Mouse (Mus musculus) layer of hippocampus, adult 11-12 months (tissue): ENCODE measurements around the gene Dlgap4.
A peak's percentile ranks its signal among the peaks of the same experiment; 100 is the strongest.

ENCODE experiments used
- DNase-seq: peaks from one replicate; pipeline ENCODE4 v3.0.0; 2022; ENCODE audit warnings: low spot score

The Dlgap4 gene

DNA sequence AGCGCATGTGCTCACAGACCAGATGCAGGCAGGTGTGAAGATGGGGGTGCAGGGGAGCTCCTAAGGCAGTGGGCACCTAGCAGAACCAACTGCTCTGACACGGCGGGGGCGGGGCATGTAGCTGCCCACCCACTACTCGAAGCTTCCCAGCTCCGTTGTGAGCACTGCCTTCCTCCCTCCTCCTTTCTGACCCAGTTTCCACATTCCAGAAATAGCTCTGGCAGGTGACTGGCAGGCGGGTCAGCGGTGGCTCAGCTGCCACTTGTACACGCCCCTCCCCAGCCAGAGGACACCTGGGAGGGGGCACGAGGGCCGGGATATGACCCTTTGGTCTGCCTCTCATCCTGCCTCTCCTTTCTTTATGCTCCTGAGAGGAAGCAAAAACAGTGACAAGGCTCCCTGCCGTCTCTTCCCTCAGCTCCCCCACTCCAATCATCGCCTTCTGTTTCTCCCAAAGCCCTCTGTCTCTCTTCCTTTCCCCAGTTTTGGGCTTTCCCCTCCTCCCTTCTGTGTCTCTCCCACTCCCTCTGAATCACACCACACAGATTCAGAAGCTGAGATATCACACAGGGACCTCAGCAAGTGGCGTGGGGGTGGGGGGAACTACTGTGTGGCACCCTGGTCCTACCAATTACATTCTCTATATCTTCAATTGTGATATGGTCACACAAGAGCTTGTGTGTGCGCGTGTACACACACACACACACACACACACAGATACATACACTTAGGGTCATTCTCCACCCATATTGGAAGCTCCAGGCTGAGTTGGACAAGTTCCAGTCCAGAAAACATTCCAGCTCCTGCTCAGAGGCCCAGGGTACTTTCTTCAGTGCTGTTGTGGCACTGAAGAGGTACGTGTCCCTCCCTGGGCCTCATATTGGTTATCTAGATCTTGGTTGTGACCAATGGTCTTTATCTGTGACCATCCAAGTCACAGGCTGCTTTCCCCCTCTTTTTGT is 104.1 kb downstream of the Dlgap4 start:
- DNase-seq, result peak; percentile 64

GRCm38 (mm10) chr2:156718793-156719192 is 105.3 kb downstream of the Dlgap4 start:
- DNase-seq, result no peak

DNA sequence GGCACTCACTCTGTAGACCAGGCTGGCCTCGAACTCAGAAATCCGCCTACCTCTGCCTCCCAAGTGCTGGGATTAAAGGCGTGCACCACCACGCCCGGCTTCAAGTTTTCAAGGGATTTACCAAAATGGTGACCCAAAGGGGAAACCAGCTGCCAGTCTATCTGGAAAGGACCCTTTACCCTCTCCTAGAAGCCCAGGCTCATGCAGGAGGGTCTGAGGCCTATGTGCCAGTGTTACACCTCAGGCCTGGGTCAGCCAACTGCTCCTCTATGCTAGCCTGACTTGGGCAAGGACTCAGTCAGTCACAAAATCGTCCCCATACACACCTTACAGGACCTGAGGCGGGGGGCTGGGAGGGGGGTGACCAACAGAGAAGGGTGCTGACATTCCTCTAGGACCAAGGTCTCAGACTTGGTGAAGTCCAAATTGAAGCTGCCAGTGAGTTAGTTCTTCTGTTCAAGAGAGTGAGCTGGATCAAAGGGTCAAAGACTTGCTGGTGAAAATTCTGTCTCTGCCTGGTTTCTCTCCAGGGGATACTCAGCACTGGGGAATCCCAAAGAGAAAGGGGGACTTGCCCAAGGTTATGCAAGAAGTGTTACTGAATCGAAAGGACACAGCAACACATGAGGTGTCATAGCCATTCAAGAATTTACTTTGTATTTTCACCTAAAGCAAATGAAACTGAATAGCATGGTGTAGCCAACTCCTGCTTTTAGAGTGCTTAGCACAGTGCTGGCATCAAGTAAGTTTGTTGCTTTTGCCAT is 106.2 kb downstream of the Dlgap4 start:
- no peak for DNase-seq

DNA sequence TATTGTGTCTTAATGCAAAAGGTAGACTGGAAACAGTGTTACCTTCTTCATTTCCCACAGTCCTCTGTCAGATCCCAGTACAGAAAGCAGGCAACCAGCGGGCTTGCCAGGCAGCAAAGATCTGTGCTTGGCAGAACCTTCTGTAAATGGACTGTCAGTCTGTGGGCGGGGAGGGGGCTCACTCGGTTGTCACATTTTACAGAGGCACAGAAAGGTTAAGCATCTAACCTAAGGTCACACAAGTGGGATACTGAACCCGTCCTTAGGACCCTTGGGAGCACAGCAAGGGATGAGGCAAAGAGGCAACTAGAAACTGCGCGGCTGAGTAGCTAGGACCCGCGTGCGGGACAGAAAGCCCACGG is 106.8 kb downstream of the Dlgap4 start:
- no peak for DNase-seq

DNA sequence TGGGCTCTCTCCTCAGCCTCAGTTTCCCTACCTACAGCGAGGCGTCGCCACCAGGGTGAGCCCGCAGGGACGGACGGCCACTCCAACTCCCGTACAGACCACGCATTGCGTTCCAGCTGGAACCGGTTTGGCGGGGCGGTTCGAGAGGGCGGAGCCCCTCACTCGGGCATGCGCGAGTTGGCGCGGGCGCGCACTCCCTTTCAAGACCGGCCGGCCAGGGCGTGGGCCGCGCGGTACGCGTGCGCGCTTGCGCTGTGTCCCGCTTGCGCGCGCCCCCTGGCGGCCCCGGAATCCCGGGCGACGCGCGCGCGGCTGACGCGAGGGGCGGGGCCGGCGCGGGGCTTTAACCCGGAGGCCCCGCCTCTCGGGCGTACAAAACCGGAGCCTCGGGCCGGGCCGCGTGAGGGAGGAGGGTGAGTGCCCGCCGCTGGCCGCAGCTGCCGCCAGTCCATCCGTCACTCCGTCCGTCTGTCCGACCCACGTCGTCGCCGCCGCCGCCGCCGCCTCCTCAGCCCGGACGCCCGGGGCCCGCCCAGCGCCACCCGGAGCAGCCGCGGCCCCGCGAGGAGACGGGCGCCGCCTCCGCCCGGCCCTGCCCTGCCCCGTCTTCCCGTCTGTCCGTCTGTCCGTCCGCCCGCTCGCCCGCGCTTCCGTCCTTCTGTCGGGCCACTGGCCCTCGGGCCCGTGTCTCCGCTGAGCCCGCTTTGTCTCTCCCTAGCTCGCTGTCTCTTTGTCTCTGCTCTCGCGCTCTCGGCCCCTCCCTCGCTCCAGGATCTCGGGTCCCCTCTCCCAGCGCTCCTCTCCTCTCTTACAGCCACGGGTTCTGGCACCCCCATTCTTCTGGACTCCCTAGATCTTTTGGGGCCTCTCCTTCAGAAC is 107.4 kb downstream of the Dlgap4 start:
- peak; percentile 96 for DNase-seq

DNA sequence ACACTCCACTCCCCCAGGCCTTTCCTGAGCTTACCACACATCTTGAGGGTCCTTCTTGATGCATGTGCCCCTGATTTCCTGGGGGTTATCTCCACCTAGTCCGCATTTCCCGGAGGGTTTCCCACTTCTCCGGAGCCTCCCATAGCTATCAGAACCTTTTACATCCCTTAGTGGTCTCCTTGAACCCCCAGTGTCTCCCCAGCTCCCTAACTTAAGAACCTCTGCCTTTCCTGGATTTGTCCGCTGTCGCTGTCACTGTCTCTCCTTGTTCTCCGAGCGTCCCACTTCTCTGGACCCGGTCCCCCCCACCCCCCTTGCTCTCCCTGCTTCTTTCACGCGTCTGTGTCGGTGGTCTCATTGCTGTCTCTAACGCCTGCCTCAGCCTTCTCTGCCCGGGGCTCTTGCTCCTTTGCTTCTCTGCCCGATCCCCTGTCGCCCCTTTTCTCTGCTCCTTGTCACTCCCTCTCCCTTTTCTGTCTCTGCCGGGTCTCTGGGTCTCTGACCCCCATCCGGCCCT is 108.1 kb downstream of the Dlgap4 start:
- no peak for DNase-seq

- peak; percentile 69 for DNase-seq
Observed at GRCm38 (mm10) chr2:156722071-156722575, 108.6 kb downstream of the Dlgap4 start.

DNA sequence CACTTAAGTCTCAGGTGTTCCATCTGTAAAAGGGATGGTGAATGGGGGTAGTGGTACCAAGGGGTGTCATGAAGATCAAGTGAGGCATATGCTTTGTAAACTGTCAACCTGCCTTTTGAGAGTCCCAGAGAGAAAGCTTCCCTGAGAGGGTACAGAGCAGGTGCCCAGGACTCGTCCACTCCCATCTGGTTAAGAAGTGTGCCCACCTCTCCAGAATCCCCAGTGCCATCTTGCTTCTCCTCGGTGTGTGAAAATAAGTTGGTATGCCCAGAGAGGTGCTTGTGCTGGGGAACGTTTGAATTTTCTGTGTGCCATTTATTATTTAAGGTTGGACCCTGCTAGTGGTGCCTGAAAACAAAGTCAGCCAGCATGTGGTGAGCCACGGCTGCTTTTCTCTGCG is 109.2 kb downstream of the Dlgap4 start:
- DNase-seq, result no peak

DNA sequence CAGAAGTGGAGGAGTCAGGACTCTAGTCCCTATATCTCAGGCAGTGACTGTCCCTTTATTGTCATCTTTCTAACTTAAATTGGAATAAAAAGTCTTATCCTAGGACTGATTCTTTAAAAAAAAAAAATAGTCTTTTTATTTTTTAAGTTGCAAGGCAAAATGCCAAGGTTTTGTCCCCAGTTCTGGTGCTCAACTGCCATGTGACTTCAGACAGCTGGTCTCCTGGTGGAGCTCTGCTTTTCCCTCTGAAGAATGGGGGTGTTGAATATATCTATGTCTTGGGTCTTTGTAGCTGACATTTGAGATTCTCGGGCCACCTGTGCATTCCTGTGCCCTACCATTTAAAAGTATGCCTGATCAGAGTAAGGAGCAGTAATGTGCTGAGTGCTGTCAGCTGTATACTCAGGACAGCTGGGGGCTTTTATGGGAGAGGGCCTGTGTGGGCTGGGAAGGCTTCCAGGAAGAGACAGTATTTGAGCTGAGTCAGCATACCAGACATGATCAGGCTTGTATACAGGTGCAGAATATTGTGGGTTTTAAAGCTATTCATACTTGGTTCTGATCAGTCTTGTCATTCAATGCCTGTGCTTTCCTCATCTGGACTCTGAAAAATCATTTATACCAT is 110.5 kb downstream of the Dlgap4 start:
- DNase-seq, result no peak

- no peak for DNase-seq
Observed at GRCm38 (mm10) chr2:156724871-156725270, 111.4 kb downstream of the Dlgap4 start.

DNA sequence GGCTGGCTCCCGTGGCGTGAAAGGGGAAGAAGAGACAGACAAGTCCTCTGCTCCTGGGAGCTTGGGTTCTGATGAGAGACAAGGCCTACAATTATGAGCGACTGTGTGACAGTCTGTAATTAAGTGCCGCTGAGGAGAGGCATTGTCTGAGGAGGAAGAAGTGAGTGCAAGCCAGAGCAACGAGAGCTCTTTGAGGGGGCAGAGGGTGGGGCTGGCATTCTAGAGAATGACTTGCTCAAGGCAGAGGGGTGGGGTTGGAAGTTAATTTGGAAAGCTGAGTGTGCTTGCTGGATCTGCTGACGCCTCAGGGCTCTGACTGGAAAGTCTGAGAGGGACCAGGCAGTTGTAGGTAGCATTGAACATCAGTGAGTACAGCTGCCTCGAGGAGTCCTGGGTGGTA is 112.8 kb downstream of the Dlgap4 start:
- no peak for DNase-seq

GRCm38 (mm10) chr2:156726878-156727277 is 113.4 kb downstream of the Dlgap4 start:
- no peak for DNase-seq

DNA sequence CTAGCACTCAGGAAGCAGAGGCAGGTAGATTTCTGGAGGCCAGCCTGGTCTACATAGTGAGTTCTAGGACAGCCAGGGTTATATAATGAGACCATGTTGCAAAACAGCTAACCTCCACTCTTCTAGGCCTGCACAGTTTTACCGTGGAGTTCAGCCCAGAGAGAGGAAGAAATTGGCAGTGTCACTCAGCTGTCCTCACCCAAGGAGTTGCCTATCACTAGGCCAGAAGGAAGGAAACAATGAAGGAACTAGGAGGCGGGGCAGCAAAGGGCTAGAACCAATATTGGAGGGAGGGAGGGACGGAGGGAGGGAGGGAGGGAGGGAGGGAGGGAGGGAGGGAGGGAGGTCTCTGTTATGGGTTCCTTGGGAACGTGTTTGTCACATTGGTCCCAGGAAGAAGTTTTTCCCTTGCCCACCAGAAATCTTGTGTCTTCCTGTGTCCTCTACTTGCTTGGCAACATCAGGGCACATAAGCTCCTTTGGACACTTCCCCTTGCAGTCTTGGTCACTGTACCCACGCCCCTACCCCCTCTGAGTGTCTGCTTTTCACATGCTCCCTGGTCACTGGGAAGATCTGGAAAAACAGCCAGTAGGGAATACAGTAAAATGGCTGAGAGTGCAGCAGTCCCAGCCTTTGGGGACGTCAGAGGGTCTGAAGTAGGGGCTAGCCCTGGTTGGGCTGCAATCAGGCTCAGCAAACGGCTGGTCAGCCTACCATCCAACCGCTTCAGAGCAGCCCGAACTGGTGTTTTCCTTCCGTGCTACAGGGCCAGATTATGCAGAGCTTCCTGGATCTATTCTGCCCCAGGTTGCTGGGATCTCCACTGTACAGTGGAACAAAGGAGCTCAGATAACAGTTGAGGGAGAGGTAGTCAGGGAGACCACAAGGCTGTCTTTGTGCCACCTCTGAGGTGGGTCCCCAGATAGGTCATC is 116.3 kb downstream of the Dlgap4 start:
- no peak for DNase-seq

DNA sequence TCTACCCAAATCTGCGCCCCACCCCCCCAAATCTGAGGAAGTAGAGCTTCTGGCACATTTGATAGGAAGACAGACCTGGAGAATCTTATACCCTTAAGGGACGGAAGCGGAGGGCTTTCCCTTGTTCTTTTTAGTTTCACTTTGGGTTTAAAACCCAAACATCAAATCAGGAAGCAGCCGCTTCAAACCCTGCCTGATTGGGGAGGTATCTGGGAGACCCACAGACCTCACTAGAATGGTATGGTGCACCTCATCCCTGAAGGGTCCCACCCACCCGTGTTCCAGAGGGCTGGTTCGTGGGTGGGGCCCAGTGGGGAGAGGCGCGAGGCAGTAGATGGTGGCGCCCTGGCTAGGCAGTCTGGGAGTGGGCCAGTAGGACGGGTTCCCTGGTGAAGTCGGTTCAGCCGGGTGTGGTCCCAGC is 117.0 kb downstream of the Dlgap4 start:
- no peak for DNase-seq

DNA sequence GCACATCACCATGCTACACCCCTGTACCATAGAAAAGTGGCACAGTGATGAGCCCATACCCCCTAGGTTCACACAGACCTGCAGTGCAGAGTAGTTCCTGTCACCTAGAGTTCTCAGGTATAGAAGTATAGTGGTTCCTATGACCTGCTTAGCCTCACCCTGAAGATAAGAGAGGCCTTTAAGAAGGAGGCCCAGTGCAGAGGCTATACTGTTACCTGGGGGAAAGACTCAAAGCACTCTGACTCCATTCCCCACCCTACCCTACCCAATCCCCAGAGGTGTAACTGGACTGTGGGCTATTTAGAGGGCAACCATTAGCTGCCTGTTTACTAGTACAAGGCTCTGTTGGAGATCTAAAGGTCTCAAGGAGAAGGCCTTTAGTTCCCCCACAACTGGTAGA is 118.1 kb downstream of the Dlgap4 start:
- no peak for DNase-seq

- peak; percentile 84 for DNase-seq
Observed at GRCm38 (mm10) chr2:156732109-156732508, 118.6 kb downstream of the Dlgap4 start.

DNA sequence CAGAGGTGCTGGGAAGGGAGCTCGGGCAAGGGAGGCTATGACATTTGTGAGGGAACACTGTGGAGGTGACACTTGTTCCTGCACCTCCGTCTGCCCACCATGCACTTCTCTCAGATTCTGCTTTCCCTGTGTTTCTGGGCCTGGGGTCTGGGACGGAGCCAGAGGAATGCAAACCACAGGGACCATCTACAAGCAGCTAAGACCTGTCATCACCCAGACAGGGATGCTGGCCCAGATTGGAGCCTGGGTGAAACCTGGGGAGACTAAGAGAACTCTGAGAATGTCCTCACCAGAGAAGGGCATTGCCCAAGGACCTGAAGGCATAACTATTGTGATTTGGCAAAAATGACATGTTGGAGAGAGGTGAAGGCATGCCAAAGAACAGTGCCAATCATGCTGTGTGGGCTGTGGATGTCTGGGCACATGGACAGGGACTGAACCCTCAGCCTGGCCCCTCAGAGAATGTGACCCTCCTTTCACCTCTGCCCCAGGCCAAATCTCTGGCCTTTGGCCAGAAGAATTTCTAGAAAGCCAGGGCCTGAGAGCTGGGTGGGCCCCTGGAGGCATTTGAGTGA is 122.3 kb downstream of the Dlgap4 start:
- no peak for DNase-seq

GRCm38 (mm10) chr2:156736846-156737245 is 123.3 kb downstream of the Dlgap4 start:
- no peak for DNase-seq

- no peak for DNase-seq
Observed at GRCm38 (mm10) chr2:156737976-156738375, 124.5 kb downstream of the Dlgap4 start.

DNA sequence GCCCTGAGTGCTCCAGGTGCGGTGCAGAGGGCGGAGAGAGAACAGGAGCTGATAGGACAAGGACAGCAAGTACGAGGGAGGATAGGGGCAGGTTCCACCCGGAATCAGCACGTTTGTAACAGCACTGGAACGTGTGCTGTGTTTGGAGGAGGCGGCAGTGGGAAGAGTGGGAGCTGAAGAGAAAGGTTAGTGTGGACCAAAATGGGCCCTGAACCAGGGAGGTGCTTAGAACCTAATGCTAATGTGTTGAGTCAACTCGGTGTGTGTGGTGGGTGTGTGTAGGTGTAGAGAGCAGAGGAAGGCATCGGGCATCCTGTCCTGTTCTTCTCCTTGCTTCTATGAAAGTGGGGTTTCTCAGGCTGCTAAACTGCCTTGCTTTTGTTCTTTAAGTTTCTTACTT is 127.8 kb downstream of the Dlgap4 start:
- no peak for DNase-seq
